Mouse (Mus musculus): ENCODE data around the gene Pgpep1l. TPM values are rescaled to one million over a fixed set of nuclear protein-coding genes. Genes with fewer than 3 reads are reported as not detected.

Gene Pgpep1l
- polyA plus RNA-seq, 1 experiment, result not detected

- no peaks in the 10 kb centered on the region for H3K79me3 ChIP-seq (ENCODE audit: low read depth)
- no peaks in the 10 kb centered on the region for H3K27me3 ChIP-seq (ENCODE audit: control insufficient read depth, insufficient read depth, insufficient read length)
- no peak overlapping the region for H3ac ChIP-seq (ENCODE audit: control insufficient read depth, insufficient read length, low read depth)
- H3K79me2 ChIP-seq (ENCODE audit: control insufficient read depth, insufficient read depth), result no peaks in the 10 kb centered on the region
- peaks cover 11% of the 10 kb centered on the region for H3K36me3 ChIP-seq (ENCODE audit: control insufficient read depth, insufficient read depth)
- TF ChIP-seq CTCF (IDR thresholded peaks at IDR 0.05; ENCODE audit: control insufficient read depth, insufficient read depth, insufficient read length) (no peak), USF1 (IDR thresholded peaks at IDR 0.05; ENCODE audit: low read depth) (no peak), MAX (IDR thresholded peaks at IDR 0.05) (no peak), MYOG (IDR thresholded peaks at IDR 0.05; ENCODE audit: control insufficient read depth, extremely low read depth, insufficient read length) (no peak), CEBPB (IDR thresholded peaks at IDR 0.05; ENCODE audit: low read depth) (no peak), FOSL1 (IDR thresholded peaks at IDR 0.05; ENCODE audit: insufficient read depth, low read length, poor library complexity, severe bottlenecking) (no peak), MYOD1 (IDR thresholded peaks at IDR 0.05; ENCODE audit: control insufficient read depth, insufficient read length, low read depth) (no peak)
- H3K4me3 ChIP-seq (ENCODE audit: insufficient read depth, poor library complexity, severe bottlenecking), result no peak overlapping the region
Measured at GRCm38 (mm10) chr7:68213842-68214241, 50.2 kb downstream of the Pgpep1l start.

DNA sequence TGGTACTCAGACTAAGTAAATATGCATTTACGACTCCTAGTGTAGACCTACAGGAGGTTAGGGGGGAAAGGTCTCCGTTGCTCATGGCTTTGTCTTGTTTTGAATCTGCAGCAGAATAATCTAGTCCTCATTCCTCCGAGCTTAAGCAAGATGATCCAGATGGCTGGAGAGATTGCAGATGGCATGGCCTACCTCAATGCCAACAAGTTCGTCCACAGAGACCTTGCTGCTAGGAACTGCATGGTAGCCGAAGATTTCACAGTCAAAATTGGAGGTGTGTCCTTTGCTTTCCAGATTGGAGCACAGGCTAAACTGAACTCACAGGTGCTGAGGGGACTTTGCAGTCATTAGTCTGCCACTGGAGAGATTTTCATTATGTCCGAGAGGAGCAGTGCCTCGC lies 52.1 kb downstream of the Pgpep1l start:
- TF ChIP-seq USF1 (IDR thresholded peaks at IDR 0.05; ENCODE audit: low read depth) (no peak), FOSL1 (IDR thresholded peaks at IDR 0.05; ENCODE audit: insufficient read depth, low read length, poor library complexity, severe bottlenecking) (no peak), CTCF (IDR thresholded peaks at IDR 0.05; ENCODE audit: control insufficient read depth, insufficient read depth, insufficient read length) (no peak), CEBPB (IDR thresholded peaks at IDR 0.05; ENCODE audit: low read depth) (no peak), MYOD1 (IDR thresholded peaks at IDR 0.05; ENCODE audit: control insufficient read depth, insufficient read length, low read depth) (no peak), MYOG (IDR thresholded peaks at IDR 0.05; ENCODE audit: control insufficient read depth, extremely low read depth, insufficient read length) (no peak), MAX (IDR thresholded peaks at IDR 0.05) (no peak)
- Histone ChIP-seq H3K36me3 (ENCODE audit: control insufficient read depth, insufficient read depth) (peaks cover 5% of the 10 kb centered on the region), H3K27me3 (ENCODE audit: control insufficient read depth, insufficient read depth, insufficient read length) (no peaks in the 10 kb centered on the region), H3K4me3 (ENCODE audit: insufficient read depth, poor library complexity, severe bottlenecking) (no peak overlapping the region), H3K79me3 (ENCODE audit: low read depth) (no peaks in the 10 kb centered on the region), H3ac (ENCODE audit: control insufficient read depth, insufficient read length, low read depth) (no peak overlapping the region), H3K79me2 (ENCODE audit: control insufficient read depth, insufficient read depth) (no peaks in the 10 kb centered on the region)

- Histone ChIP-seq H3K4me3 (ENCODE audit: insufficient read depth, poor library complexity, severe bottlenecking) (no peak overlapping the region), H3K27me3 (ENCODE audit: control insufficient read depth, insufficient read depth, insufficient read length) (no peaks in the 10 kb centered on the region), H3ac (ENCODE audit: control insufficient read depth, insufficient read length, low read depth) (no peak overlapping the region), H3K79me3 (ENCODE audit: low read depth) (no peaks in the 10 kb centered on the region), H3K79me2 (ENCODE audit: control insufficient read depth, insufficient read depth) (no peaks in the 10 kb centered on the region), H3K36me3 (ENCODE audit: control insufficient read depth, insufficient read depth) (peaks cover 5% of the 10 kb centered on the region)
- TF ChIP-seq CEBPB (IDR thresholded peaks at IDR 0.05; ENCODE audit: low read depth), result no peak
- TF ChIP-seq USF1 (IDR thresholded peaks at IDR 0.05; ENCODE audit: low read depth), result no peak
- no peak for TF ChIP-seq CTCF (IDR thresholded peaks at IDR 0.05; ENCODE audit: control insufficient read depth, insufficient read depth, insufficient read length)
- no peak for TF ChIP-seq FOSL1 (IDR thresholded peaks at IDR 0.05; ENCODE audit: insufficient read depth, low read length, poor library complexity, severe bottlenecking)
- no peak for TF ChIP-seq MYOD1 (IDR thresholded peaks at IDR 0.05; ENCODE audit: control insufficient read depth, insufficient read length, low read depth)
- TF ChIP-seq MYOG (IDR thresholded peaks at IDR 0.05; ENCODE audit: control insufficient read depth, extremely low read depth, insufficient read length), result no peak
- TF ChIP-seq MAX (IDR thresholded peaks at IDR 0.05), result no peak
Measured at GRCm38 (mm10) chr7:68210417-68210816, 53.6 kb downstream of the Pgpep1l start.

GRCm38 (mm10) chr7:68209039-68209438 lies 55.0 kb downstream of the Pgpep1l start:
- no peaks in the 10 kb centered on the region for H3K27me3 ChIP-seq (ENCODE audit: control insufficient read depth, insufficient read depth, insufficient read length)
- no peaks in the 10 kb centered on the region for H3K79me2 ChIP-seq (ENCODE audit: control insufficient read depth, insufficient read depth)
- H3ac ChIP-seq (ENCODE audit: control insufficient read depth, insufficient read length, low read depth), result no peak overlapping the region
- TF ChIP-seq CEBPB (IDR thresholded peaks at IDR 0.05; ENCODE audit: low read depth) (no peak), USF1 (IDR thresholded peaks at IDR 0.05; ENCODE audit: low read depth) (no peak), MYOG (IDR thresholded peaks at IDR 0.05; ENCODE audit: control insufficient read depth, extremely low read depth, insufficient read length) (no peak), MYOD1 (IDR thresholded peaks at IDR 0.05; ENCODE audit: control insufficient read depth, insufficient read length, low read depth) (no peak), CTCF (IDR thresholded peaks at IDR 0.05; ENCODE audit: control insufficient read depth, insufficient read depth, insufficient read length) (no peak), MAX (IDR thresholded peaks at IDR 0.05) (no peak), FOSL1 (IDR thresholded peaks at IDR 0.05; ENCODE audit: insufficient read depth, low read length, poor library complexity, severe bottlenecking) (no peak)
- peaks cover 5% of the 10 kb centered on the region for H3K36me3 ChIP-seq (ENCODE audit: control insufficient read depth, insufficient read depth)
- no peaks in the 10 kb centered on the region for H3K79me3 ChIP-seq (ENCODE audit: low read depth)
- no peak overlapping the region for H3K4me3 ChIP-seq (ENCODE audit: insufficient read depth, poor library complexity, severe bottlenecking)

DNA sequence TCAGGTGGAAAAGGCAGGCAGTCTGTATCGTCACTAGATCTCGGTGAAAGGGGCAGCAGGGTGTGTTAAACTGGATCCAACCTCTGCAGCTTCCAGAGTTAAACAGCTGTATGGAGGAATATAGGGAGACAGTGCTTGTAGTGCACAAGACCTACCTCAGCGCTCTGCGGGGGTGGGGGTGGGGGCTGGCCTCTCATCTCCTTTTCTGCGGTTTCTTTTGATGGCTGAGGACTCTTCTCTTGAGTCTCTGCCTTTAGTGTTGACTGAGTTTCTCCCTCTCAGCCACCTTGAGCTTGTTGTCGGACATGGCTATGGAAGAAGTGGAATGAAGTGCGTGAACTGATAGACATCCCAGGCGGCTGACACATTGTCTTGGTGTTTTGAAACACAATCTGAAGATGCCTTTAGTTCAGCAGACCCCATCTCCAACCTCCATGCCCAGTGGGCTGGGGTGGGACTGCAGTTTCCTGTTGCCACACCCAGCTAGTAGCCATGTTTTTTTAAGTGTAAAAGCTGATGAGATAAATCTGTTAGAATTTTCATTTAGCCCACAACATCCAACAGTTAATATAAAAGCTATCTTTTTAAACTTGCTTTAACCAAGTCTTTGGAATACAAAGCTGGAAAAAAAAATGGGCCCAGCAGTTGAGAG lies 58.1 kb downstream of the Pgpep1l start:
- H3K36me3 ChIP-seq (ENCODE audit: control insufficient read depth, insufficient read depth), result peaks cover 11% of the 10 kb centered on the region
- H3ac ChIP-seq (ENCODE audit: control insufficient read depth, insufficient read length, low read depth), result no peak overlapping the region
- H3K27me3 ChIP-seq (ENCODE audit: control insufficient read depth, insufficient read depth, insufficient read length), result no peaks in the 10 kb centered on the region
- no peaks in the 10 kb centered on the region for H3K79me2 ChIP-seq (ENCODE audit: control insufficient read depth, insufficient read depth)
- TF ChIP-seq FOSL1 (IDR thresholded peaks at IDR 0.05; ENCODE audit: insufficient read depth, low read length, poor library complexity, severe bottlenecking) (no peak), CTCF (IDR thresholded peaks at IDR 0.05; ENCODE audit: control insufficient read depth, insufficient read depth, insufficient read length) (no peak), MYOD1 (IDR thresholded peaks at IDR 0.05; ENCODE audit: control insufficient read depth, insufficient read length, low read depth) (no peak), MYOG (IDR thresholded peaks at IDR 0.05; ENCODE audit: control insufficient read depth, extremely low read depth, insufficient read length) (no peak), MAX (IDR thresholded peaks at IDR 0.05) (no peak), CEBPB (IDR thresholded peaks at IDR 0.05; ENCODE audit: low read depth) (no peak), USF1 (IDR thresholded peaks at IDR 0.05; ENCODE audit: low read depth) (no peak)
- H3K79me3 ChIP-seq (ENCODE audit: low read depth), result no peaks in the 10 kb centered on the region
- H3K4me3 ChIP-seq (ENCODE audit: insufficient read depth, poor library complexity, severe bottlenecking), result no peak overlapping the region
